Mouse (Mus musculus) layer of hippocampus, adult 9-10 months (tissue): ENCODE results near the gene Oas3.
"Not testable (repeated sequence)": the region's sequence is repeated elsewhere in the genome, so short reads cannot be mapped to it uniquely, and the experiment has no call there.

Source experiments
- DNase-seq: peaks from one replicate; pipeline ENCODE4 v3.0.0; 2022; ENCODE audit warnings: low spot score

The Oas3 gene

DNA sequence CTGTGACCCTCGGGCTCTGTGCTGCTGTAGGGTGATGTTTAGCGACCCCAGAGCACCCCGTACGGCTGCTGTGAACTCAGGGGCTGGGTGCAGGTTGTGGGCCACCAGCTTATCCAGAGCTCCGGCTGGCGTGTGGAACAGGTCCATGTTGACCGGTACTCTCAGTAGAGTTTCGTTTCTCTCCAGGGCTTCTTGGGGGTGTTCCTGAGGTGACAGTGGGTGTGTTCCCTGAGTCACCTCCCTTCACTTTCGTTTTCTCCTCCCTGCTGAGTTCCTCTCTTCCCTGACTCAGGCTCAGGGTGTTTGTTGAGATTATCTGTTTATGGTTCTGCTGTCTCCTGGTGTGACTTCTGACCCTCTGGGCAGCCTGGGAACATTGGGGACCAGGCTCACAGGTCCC, at the start of gene Oas3:
Gene Oas3 (minus strand): TSS at position 184 of the 400 bp plus-strand sequence.
- DNase-seq, result no peak

DNA sequence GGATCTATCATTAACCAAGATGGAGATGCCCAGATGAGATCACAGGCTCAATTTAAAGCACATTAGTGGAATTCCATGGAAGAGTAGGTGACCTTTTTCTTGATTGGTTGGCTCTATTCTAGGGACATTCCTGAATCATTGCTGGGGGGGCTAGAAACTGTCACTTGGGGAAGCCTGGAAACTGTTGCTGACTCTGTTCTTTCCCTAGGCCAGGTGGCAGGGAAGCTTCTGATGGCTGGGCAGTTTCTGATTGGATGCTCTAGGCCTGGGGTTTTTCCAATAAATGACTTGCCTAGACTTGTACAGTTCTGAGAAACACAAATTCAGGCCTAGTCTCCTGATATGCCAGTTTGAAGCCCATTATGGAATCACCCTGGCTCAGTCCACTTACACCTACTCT, 41.5 kb upstream of the Oas3 start:
- no peak for DNase-seq

DNA sequence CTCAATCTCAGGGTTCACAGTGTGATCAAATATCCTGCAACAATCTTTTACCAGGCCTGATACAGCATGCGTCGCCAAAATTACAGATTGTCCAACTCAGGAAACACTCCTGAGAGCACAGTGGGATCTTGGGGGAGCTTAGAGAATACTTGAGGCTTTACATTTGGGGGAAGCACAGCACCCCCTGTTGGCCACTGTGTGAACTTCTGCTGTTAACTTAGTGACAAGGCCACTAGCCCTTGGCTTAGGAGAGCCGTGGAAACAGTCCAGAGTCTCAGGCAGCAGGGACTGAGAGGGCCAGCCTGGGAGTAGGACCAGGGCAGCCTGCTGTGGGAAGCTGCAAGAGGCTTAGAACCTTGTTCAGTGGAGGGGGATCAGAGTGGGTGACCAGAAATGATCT, 38.5 kb upstream of the Oas3 start:
- DNase-seq, result no peak

DNA sequence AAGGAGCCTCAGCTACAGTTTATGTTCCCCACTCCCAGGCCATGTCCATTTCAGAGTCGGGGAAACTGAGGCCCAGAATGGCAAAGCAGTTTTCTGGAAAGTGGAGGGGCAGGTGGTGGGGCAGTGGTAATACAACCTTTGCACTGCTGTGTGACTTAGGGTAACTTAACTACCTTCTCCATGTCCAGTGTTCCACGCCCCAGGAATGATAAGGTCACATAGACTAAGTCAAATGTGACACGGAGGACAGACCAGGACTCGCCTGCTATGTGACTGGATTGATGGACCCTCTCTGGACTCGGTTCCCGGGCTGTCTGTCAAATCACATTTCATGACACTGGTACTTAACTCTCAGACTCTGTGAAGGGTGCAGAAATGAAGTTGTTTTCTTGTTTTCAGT, 35.6 kb upstream of the Oas3 start:
- DNase-seq, result no peak

DNA sequence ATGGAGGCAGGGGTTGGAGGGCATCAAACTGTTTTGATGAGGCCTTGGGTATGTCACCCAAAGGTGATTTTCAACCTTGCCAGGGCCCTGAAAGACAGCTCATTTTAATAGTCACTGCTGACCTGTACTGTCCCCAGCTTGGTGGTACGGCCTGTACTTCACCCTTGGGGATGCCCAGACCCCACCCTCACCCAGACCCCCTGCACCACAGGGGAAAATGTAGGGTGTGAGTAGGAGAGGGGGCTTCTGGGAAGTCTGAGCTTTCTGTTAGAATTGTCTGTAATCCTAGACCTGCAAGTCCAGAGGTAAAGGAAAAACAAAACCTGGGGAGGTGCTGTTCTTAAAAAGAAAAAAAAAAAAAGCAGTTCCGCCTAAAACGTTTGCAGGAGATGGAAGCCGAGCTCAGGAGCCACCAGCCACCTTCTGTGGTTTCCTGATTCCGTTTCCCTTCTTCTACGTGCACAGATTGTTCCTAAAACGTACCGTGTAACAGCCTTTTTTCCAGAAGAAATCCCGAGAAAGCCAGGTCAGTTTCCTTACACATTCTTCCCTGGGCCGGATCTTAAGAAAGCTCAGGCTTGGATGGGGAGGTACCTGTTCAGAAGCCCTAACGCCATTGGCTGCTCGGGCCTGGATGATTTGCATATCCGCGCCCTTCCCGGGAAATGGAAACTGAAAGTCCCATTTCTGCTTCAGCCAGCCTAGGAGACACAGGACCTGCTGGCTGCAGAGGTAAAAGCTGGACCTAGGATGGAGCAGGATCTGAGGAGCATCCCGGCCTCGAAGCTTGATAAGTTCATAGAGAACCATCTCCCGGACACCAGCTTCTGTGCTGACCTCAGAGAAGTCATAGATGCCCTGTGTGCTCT, 34.7 kb upstream of the Oas3 start, which contains the start of gene Oas1c:
Gene Oas1c (minus strand): TSS at position 564 of the 869 bp plus-strand sequence.
- DNase-seq, result peak; percentile 57

DNA sequence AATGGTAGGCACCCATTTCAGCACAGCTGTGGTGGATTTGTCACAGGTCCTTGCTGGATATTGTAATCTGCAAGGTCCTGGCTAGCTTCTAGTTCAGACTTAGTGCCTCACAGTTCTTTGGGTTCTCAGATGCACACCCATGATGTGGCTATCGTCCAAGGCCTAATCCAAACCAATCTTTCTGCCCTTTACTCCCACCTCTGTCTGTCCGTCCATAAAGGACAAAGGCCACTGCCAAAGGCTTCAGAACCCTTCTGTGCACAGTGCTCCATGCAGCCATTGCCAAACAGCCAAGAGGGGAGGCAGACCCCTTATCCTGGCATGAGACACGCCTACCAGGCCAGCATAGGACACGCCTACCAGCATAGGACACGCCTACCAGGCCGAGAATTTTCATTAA, 31.7 kb upstream of the Oas3 start:
- DNase-seq, result no peak

DNA sequence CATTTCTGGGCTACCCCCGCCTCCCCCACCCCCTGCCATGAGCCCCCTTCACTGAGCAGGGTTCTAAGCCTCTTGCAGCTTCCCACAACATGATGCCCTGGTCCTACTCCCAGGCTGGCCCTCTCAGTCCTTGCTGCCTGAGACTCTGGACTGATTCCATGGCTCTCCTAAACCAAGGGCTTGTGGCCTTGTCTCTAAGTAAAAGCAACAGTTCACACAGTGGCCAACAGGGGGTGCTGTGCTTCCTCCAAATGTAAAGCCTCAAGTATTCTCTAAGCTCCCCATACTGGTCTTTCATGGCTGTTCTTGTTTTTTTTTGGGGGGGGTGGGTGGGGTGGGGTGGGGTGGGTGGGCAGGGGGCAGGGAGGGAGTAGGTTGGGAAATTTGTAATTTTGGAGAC, 29.0 kb upstream of the Oas3 start:
- peak; percentile 42 for DNase-seq

DNA sequence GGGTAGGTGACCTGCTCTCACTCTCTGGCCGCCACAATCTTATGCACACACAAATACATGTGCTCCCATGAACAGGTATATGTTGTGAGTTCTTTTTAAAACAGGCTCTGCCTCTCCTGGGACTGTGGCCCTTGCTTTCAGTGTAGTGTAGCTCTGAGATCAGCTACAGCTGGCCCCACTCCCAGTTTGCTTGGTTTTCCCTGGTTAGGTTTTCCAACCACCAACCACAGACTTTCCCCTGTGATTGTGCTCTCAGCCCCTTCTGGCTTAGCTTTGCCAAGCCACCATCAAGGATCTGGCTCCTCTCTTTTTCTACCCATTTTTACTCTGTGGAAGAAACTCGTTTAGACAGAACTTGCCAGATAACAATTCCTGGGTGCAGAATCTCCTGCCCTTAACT, 26.1 kb upstream of the Oas3 start:
- DNase-seq, result no peak

DNA sequence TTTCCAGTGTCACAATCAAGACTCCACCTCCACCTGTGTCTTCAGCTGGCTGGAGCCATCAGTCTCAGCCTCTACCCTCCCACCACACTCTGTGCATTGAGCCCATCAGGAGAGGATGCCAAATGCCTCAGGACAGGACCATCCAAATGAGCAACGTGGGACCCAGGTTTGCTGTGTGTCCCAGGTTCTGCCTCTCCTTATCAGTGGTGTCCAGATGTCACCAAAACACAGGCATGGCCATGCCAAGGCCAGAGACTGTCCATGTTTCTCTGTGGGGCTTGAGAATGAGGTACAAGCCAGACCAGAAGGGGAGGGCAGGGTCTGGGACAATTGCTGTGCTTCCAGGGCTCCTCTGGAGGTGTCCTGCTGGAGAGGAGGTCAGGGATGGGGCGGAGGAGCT, 21.5 kb upstream of the Oas3 start:
- not testable (repeated sequence) for DNase-seq

DNA sequence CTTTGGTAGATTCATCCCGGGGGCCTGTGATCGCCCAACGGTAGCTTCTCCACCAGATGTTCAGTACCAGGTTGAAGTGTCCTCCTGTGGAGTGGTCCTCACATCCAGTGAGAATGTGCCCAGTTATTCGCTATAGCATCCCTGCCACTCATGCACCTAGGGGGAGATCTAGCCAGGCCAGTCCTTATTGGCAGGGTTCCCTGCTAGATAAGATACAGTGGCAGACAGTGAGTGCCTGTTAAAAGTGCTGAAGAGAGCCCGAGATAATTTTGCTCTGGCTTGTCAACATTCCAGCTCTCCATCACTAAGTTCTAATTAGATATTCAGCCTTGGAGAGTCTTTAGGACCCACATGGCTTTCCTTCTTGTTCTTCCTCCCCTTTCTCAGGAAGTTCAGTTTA, 20.7 kb upstream of the Oas3 start:
- not testable (repeated sequence) for DNase-seq

DNA sequence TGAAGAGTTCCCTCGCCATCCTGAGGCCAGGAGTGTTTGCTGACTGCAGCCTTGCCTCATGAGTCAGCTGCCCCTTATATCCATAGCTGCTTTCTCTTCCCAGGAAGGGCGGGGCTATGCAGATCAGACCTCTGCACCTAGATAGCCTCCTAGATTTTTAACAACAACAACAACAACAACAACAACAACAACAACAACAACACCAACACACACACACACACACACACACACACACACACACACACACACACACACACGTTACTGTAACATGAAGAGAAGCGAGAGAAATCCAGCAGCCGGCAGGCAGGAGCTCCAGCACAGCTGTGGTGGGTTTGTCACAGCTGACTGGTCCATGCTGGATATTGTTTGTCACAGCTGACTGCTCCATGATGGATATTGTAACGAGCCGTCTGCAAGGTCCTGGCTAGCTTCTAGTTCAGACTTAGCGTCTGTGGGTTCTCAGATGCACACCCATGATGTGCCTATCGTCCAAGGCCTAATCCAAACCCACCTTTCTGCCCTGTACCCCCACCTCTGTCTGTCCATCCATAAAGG, 18.1 kb upstream of the Oas3 start, which contains the start of gene Oas1e:
Gene Oas1e (minus strand): TSS at position 51 of the 555 bp plus-strand sequence.
- DNase-seq, result not testable (repeated sequence)

DNA sequence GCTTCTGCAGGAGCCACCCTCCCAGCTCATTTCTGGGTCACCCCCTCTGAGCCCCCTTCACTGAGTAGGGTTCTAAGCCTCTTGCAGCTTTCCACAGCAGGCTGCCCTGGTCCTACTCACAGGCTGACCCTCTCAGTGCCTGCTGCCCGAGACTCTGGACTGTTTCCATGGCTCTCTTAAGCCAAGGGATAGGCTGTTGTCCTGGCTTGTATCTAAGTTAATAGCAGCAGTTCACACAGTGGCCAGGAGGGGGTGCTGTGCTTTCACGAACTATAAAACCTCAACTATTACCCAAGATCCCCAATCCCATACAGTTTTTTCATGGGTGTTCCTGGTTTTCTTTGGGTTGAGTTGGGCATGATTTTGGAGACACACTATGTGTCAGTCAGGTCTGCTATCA, 15.6 kb upstream of the Oas3 start:
- DNase-seq, result peak; percentile 68

DNA sequence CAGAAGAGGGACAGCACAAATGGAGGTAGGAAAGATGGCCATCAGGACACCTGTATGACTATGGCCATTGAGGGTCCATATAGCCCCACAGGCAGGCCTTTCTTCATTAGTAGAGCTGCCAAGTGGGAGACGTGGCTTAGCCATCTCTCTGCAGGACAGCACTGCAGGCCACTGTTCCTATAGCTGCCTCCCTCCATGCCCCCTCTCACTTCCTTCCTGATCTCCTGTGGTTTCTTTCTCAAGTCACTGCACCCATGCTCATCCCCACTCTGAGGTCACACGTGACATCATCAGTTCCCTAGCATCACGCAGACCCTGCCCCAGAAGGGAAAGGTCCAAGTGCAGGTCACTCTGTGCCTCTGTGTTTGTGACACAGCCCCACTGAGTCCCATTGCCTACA, 9.6 kb upstream of the Oas3 start:
- no peak for DNase-seq

DNA sequence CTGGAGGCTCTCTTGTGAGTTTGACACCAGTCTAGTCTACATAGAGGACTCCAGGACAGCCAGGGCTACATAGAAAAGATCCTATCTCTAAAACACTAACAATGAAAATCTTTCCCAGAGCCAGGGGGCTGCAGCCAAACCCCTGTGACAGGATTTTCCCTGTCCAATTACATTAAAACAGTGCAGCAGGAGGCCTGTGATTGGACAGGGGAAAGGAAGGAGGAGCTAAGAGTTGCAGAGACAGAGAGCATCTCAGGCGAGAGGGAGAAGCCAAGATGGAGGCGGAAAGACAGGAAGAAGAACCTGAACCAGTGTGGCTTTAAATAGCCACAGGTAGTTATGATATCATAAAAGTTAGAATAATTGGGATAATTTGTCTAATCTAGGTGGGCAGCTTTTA, 5.0 kb upstream of the Oas3 start:
- DNase-seq, result no peak

DNA sequence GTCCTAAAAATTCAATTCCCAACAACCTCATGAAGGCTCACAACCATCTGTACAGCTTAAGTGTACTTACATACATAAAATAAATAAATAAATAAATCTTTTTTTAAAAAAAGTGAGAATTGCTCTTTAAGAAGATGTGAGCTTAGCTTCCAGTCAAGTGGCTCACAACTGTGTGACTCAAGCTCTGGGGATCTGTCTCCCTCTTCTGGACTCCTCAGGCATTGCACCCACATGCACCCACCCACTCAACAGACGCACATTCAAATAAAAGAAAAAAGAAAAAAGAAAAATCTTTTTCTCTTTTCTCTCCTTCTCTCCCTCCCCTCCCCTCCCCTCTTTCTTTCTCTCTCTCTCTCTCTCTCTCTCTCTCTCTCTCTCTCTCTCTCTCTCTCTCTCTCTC, 4.2 kb upstream of the Oas3 start:
- DNase-seq, result no peak

DNA sequence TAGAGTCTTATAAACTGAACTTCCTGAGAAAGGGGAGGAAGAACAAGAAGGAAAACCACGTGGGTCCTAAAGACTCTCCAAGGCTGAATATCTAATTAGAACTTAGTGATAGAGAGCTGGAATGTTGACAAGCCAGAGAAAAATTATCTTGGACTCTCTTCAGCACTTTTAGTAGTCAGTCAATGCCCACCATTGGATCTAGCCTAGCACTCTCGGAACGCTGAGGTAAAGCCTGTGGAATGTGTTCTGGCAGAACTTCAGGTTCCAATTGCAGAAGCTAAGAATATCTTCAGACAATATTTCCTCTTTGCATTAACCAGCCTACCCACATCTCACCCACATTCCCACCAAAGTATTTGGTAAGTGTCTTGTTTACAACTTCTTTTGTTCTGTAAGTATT, 2.5 kb upstream of the Oas3 start:
- DNase-seq, result no peak

DNA sequence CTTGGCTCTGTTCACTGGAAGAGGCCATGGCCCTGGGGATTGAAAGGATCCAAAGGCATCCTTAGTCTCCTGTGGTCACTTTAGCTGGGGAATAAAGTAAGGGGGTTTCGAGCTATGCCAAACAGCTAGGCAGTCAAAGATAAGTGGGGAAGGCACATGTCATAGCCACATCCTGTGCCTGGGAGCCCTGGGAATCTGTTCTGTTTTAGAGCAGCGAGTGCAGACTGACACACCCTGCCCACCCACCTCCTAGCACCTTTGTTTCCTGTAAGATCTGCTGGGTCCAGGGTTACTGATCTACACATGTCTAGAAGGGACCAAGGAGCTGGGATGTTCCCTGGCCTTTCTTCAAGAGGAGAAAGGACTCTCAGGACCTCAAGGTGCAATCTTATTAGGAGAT, 1.5 kb upstream of the Oas3 start:
- DNase-seq, result no peak

DNA sequence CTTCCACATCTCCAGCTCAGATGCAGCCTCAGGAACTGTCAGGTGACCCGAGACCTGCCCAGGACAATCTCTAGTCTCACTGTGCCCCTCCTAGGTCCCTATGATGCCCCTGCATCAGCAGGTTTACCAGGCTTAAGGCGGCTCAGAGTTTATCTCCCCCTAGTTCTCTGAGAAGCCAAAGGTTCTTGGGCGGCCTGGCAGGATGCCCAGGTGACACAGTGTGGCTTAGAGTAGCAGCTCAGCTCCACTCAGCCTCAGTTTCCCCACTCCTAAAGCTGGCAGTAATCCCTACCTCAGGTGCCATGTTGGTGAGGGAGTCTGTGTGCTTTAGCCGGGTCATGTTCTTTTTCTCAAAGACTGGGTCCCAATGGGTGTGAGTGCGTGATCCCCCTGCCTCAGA, 660 bp downstream of the Oas3 start:
- DNase-seq, result no peak

DNA sequence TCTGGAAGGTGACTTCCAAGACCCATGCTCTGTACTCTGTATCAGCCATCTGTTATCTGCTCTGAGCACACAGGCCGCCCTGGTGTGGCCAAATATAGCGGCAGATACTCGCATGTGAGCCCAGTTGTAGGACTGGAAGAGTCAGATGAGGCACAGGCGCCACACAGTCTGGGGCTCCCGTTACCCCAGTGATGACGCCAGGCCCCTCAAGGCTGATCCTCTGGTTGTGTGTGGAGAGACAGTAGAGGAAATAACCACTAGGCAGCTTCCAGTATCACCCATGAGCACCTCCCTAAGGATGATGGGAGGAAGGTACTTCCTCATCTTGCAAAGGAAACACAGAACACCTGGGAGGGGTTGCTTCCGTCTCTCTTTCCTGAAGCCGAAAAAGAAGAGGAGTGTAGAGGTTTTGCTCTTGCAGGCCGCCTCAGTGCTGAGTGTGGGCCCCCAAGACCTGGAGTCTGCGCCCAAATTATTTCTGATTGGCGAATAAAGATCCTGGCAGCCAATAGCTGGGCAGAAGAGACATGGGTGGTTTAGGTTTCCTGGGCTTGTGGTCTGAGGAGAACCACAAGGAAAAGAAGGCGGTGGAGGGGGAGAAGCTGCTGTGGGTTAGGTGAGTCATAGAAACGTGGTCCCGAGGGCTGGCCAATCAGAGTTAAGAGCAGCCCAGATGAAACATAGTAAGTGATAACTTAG, 2.0 kb downstream of the Oas3 start:
- DNase-seq, result no peak

DNA sequence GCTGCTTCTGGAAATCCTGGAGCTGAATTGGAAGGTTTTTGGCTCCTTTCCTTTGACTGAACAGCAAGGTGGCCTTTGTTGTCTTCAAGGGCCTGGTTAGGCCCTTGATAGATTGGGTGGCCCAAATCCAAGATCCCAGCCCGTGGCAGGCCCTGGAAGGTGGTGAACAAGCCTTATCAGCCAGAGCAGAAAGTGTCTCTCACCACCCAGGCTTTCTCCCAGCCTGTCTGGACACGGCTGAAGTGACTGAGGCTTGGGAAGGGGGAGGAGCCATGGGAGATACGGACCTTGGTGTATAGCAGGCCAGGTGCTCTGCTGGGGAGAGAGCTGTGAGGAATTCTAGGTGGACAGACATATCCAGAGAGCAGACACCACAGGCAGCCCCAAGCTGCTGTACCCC, 8.1 kb downstream of the Oas3 start:
- DNase-seq, result no peak

DNA sequence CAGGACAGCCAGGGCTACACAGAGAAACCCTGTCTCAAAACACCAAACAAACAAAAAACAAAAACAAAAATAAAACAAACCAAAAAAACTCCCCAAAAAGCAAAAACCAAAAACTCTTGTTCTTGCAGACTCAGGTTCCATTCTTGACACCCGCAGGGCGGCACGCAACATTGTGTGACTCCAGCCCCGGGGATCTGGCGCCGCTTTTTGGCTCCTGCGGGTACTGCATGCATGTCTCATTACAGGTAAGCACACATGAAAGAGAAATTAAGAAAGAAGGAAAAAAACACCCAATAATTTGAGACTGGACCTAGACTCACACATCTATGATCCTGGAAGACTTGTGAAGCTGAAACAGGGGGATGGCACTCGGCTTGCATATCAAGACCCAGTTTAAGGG, 12.5 kb downstream of the Oas3 start:
- no peak for DNase-seq

DNA sequence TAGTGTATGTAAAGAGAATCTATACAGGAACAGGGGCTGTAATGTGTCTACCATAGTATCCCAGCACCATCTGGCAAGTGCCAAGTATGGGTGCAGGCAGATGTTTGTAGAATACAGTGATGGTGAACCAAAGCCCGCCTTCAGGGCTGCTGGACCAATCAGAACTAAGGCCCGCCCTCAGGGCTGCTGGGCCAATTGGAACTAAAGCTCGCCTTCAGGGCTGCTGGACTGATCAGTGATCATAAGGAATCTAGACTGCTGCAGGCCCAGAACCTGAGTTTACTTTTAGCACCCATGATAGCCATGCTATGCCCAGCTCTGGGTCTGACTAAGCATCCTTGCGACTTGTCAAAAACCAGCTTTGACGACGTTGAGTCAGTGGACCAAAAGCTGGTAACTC, 15.6 kb downstream of the Oas3 start:
- DNase-seq, result no peak

DNA sequence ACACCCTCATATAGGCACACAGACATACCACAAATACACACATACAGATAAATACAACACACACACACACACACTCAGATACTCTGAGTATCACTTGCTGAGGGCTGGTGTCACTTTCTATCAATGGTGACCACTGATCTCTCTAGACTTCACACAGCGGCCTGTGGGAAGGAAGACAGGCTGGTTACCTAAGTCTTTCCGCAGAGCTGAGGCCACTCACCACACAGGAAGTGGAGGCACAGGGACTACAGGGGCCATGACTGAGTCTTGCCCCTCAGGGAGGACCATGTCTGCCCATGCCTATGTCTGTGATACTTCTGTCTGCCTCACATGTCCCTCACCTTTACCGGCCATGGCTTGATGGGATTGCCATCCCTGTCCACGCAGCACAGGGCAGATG, 23.2 kb downstream of the Oas3 start:
- no peak for DNase-seq
